10 mouse cellular contexts compared by ENCODE assay signal in genomic region chr14:86509686-86510085, GRCm38 (mm10).
"Had no signal": no experiment of that assay in that cellular context is flagged by ENCODE, and none has a peak within 500 bp of the region (broad histone marks: within the 10 kb centered on the region; RNA-seq: fewer than 3 reads in every experiment).

No protein-coding gene starts in this region.

- ATAC-seq: liver, embryonic 12.5 days; midbrain, embryonic 15.5 days had no signal

- DNase-seq: kidney, adult 8-10 months; kidney, postnatal 36 days; lung, embryonic 14.5 days; lung, postnatal 10 days; lung, postnatal 4 days; retina, postnatal 1 day; right cerebral cortex, postnatal 14 days; thymus, postnatal 36 days had no signal
